Mouse (Mus musculus): ENCODE measurements around the gene Lmod3. TPM values are rescaled to one million over a fixed set of nuclear protein-coding genes. Genes with fewer than 3 reads are reported as not detected.

Lmod3 gene
- total RNA-seq, 2 experiments from 2014 or later = not detected

Other genes with a start within 250 kb of the Lmod3 start
- 1 to 10 TPM in 1 of 2 experiments, under 1 TPM in 1; 0.92 to 2.5 TPM for gene Fam19a4, start 192.3 kb downstream of the Lmod3 start, total RNA-seq (2021)
- 10 to 100 TPM; 37.2 to 44.2 TPM for gene Eogt, start 103.6 kb downstream of the Lmod3 start, total RNA-seq (2021)
- 10 to 100 TPM; 52.9 to 53.6 TPM for gene Tmf1, start 73.6 kb downstream of the Lmod3 start, total RNA-seq (2021)
- gene Uba3, start 47.1 kb downstream of the Lmod3 start, total RNA-seq (2021) = 10 to 100 TPM; 59.1 to 66.2 TPM
- 100 to 1,000 TPM; 121 to 138 TPM for gene Arl6ip5, start 42.1 kb downstream of the Lmod3 start, total RNA-seq (2021)